Mouse (Mus musculus) duodenum, adult 2 months (tissue): ENCODE results near the gene Ube2e2. TPM values are rescaled to one million over a fixed set of nuclear protein-coding genes. Genes with fewer than 3 reads are reported as not detected.

Experiments
- polyA plus RNA-seq: library from polyadenylated mRNA; depleted of rRNA; stranded (reverse); fragments of >200 nt; gene quantifications from 2 replicates; pipeline ENCODE4 v1.2.3, GENCODE M21; 2012; ENCODE audit warnings: low replicate concordance; rRNA removed

Ube2e2 gene
- polyA plus RNA-seq = 17.7 and 18.4 TPM in 2 replicates

DNA sequence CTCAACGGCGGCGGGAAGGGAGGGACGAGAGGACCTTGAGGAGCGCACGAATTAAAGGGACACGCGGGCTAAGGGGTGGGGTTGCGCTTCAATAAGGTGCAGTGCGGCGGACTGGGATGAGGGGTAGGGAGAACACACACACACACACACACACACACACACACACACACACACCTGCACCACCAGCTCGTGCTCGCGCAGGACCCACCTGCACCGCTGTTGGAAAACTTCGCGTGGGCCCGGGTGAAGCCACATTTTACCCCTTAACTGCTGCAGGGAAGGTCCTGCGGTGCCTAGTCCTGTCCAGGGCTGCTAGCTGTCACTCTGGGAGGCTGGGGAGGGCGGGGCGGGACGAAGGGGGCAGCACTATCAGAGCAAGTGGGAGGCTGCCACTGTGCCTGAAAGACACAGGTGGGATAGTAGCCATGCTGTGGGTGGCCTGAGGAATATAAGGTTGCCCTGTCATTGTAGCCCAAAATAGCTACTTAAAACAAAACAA is at the start of gene Ube2e2:
Gene Ube2e2 (minus strand): TSS at position 321 of the 499 bp plus-strand sequence.

